Mouse (Mus musculus): Measurements from ENCODE around the gene Pla2g16.

DNA sequence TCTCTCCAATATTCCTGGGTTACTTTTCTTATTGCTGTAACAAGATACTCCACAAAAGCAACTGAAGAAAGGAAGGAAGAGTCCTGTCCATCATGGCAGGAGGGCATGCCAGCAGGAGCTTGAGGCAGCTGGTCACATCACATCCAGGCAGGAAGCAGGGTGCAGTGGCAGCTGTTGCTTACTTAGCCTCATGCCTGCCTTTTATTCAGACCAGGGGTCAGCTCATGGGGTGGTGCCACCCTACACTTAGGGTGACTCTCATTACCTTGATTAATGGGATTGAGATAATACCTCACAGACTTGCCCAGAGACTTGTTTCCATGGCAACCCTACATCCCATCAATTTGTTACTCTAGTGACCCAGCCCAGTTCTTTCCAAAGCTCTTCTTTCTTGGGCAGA is 47.8 kb downstream of the Pla2g16 start:
- TF ChIP-seq CTCF (IDR thresholded peaks at IDR 0.05; ENCODE audit: borderline replicate concordance, insufficient read depth, low read length) (no peak), POLR2A (IDR thresholded peaks at IDR 0.05; ENCODE audit: low read depth, low read length) (no peak)
